10 mouse cellular contexts compared by ENCODE assay signal in the genomic region with DNA sequence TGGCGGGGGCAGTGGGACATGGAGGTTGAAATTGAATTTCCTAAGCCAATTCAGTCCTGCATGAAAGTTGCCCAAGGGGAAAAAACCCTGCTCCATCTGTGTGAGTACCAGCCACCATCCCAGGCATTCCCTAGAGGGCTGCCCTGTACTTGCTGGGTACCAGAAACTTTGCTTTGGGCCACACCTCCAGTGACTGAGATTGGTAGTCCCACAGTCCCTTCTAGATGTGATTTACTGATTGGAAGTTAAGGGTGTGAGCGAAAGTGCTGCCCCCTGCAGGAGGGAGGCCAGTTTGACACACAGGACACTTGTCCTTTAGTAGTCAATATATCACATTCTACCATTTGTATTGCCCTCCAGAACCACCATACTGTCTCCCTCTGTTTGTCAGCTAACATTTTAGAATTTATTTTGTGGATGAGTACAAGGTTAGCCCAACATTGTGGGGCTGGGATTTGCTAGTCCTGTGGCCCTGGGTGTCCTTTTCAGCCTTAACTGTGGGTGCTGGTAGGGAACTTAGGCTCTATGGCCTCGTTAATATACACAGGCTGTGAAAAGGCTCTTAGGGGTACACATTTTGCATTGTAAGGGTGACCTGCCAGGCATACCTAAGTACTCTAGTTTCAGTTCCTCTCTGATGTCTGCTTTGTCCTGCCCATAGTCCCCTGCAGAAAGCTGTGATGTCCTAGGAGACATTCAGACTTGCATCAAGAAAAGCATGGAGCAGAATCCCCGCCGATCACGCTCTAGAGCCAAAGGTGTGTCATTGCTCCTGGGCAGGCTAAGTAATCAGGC. TPM values are rescaled to one million over a fixed set of nuclear protein-coding genes. Genes with fewer than 3 reads are reported as not detected.
DNase-seq lines count a peak whose midpoint lies in the region; ATAC-seq lines count a peak whose summit lies in the region.
"Had no signal": no experiment of that assay in that cellular context is flagged by ENCODE, and none has a peak within 500 bp of the region (broad histone marks: within the 10 kb centered on the region; RNA-seq: fewer than 3 reads in every experiment).

No protein-coding gene starts in this region.

- no peak overlapping the region for H3K9ac ChIP-seq in midbrain, embryonic 16.5 days (ENCODE audit: low read depth, low read length)
- H3K9ac ChIP-seq: neural tube, embryonic 12.5 days had no signal

- H3K9me3 ChIP-seq in midbrain, embryonic 10.5 days (replicated peaks): no peaks in the 10 kb centered on the region
- H3K9me3 ChIP-seq in midbrain, embryonic 16.5 days (replicated peaks; ENCODE audit: control insufficient read depth, low read length, poor library complexity, severe bottlenecking): no peaks in the 10 kb centered on the region
- H3K9me3 ChIP-seq: neural tube, embryonic 12.5 days had no signal

- WGBS in midbrain, embryonic 10.5 days: 91% methylated on average over 6 of the region's 6 CpGs
- WGBS in midbrain, embryonic 16.5 days: 90% methylated on average over 6 of the region's 6 CpGs

- no peak overlapping the region for H3K27ac ChIP-seq in midbrain, embryonic 10.5 days (replicated peaks)
- H3K27ac ChIP-seq in midbrain, embryonic 16.5 days (ENCODE audit: low read length): no peak overlapping the region
- H3K27ac ChIP-seq: neural tube, embryonic 12.5 days had no signal

- no peak overlapping the region for H3K4me2 ChIP-seq in midbrain, embryonic 16.5 days (ENCODE audit: low read length)
- H3K4me2 ChIP-seq: neural tube, embryonic 12.5 days had no signal

- H3K27me3 ChIP-seq in midbrain, embryonic 10.5 days (ENCODE audit: low read depth, poor library complexity, severe bottlenecking): no peaks in the 10 kb centered on the region
- no peaks in the 10 kb centered on the region for H3K27me3 ChIP-seq in midbrain, embryonic 16.5 days (ENCODE audit: control insufficient read depth, insufficient read depth, low read depth, low read length)
- H3K27me3 ChIP-seq: neural tube, embryonic 12.5 days had no signal

- peaks cover 16% of the 10 kb centered on the region for H3K4me1 ChIP-seq in midbrain, embryonic 10.5 days
- H3K4me1 ChIP-seq in midbrain, embryonic 16.5 days (ENCODE audit: control insufficient read depth, insufficient read depth, low read length): peaks cover 7% of the 10 kb centered on the region

- peak; percentile 72 for DNase-seq in embryo, embryonic 10 days (ENCODE audit: low spot score)
- no peak for DNase-seq in embryo, embryonic 11 days
- DNase-seq in midbrain, embryonic 10.5 days (ENCODE audit: low spot score): peak; percentile 49
- peak; percentile 67 for DNase-seq in lung, postnatal 10 days
- peak; percentile 46 for DNase-seq in thymus, postnatal 0 days (ENCODE audit: low spot score)

- H3K36me3 ChIP-seq in midbrain, embryonic 10.5 days: peaks cover 95% of the 10 kb centered on the region
- peaks cover 63% of the 10 kb centered on the region for H3K36me3 ChIP-seq in midbrain, embryonic 16.5 days (ENCODE audit: control insufficient read depth, insufficient read depth, low read length)

- no peak for ATAC-seq in midbrain, embryonic 16.5 days
- ATAC-seq in common myeloid progenitor, adult 5-6 weeks (replicated peaks; ENCODE audit: low read depth, poor library complexity, severe bottlenecking): peak; percentile 27
- ATAC-seq in erythroid progenitor cell, adult 5-6 weeks (replicated peaks; ENCODE audit: low FRiP score, poor library complexity, severe bottlenecking): no peak

- H3K4me3 ChIP-seq in midbrain, embryonic 10.5 days: no peak overlapping the region
- H3K4me3 ChIP-seq in midbrain, embryonic 16.5 days (ENCODE audit: low read depth, low read length): no peak overlapping the region
- H3K4me3 ChIP-seq: neural tube, embryonic 12.5 days had no signal

RNA-seq across cellular contexts. Expression of gene Mybbp1a, which starts 5.4 kb away (rescaled TPM):
- polyA plus RNA-seq in midbrain, embryonic 10.5 days (2016; fragmentation: Nextera tagmentation; extraction: Ambion mirVana): 192 and 236 TPM in 2 replicates
- polyA plus RNA-seq in midbrain, embryonic 16.5 days (2015; fragmentation: Nextera tagmentation; extraction: Ambion mirVana): 61.1 and 67.6 TPM in 2 replicates
- total RNA-seq in common myeloid progenitor, adult 5-6 weeks (2017): 138 and 260 TPM in 2 replicates
- 124 and 128 TPM in 2 replicates for polyA plus RNA-seq in thymus, postnatal 0 days (2015; fragmentation: Nextera tagmentation; extraction: Ambion mirVana)
- 37.5 and 82.2 TPM in 2 replicates for total RNA-seq in erythroid progenitor cell, adult 5-6 weeks (2015; ENCODE audit: low replicate concordance)
- 4.8 and 7.6 TPM in 2 replicates for total RNA-seq in erythroid progenitor cell, adult 5-6 weeks (2017; ENCODE audit: low replicate concordance)

RNA-seq across cellular contexts. Expression of gene Ggt6, which starts 11.2 kb away (rescaled TPM):
- polyA plus RNA-seq in midbrain, embryonic 10.5 days (2016; fragmentation: Nextera tagmentation; extraction: Ambion mirVana): not detected in 2 replicates
- polyA plus RNA-seq in midbrain, embryonic 16.5 days (2015; fragmentation: Nextera tagmentation; extraction: Ambion mirVana): not detected in 2 replicates
- not detected in 2 replicates for total RNA-seq in common myeloid progenitor, adult 5-6 weeks (2017)
- polyA plus RNA-seq in thymus, postnatal 0 days (2015; fragmentation: Nextera tagmentation; extraction: Ambion mirVana): 1.0 and 1.1 TPM in 2 replicates
- total RNA-seq in erythroid progenitor cell, adult 5-6 weeks (2015; ENCODE audit: low replicate concordance): not detected in 2 replicates
- not detected in 2 replicates for total RNA-seq in erythroid progenitor cell, adult 5-6 weeks (2017; ENCODE audit: low replicate concordance)
- total RNA-seq: hematopoietic stem cell, adult 5-6 weeks had no signal
- polyA plus RNA-seq: neural tube, embryonic 12.5 days had no signal

RNA-seq across cellular contexts. Expression of gene Smtnl2, which starts 35.0 kb away (rescaled TPM):
- polyA plus RNA-seq in midbrain, embryonic 10.5 days (2016; fragmentation: Nextera tagmentation; extraction: Ambion mirVana): 10.1 and 13.1 TPM in 2 replicates
- 10.3 and 12.2 TPM in 2 replicates for polyA plus RNA-seq in midbrain, embryonic 16.5 days (2015; fragmentation: Nextera tagmentation; extraction: Ambion mirVana)
- total RNA-seq in common myeloid progenitor, adult 5-6 weeks (2017): 0.23 TPM in 1 of 2 replicates, not detected in the other
- polyA plus RNA-seq in thymus, postnatal 0 days (2015; fragmentation: Nextera tagmentation; extraction: Ambion mirVana): 3.3 and 4.1 TPM in 2 replicates
- 1.4 TPM in 1 of 2 replicates, not detected in the other for total RNA-seq in erythroid progenitor cell, adult 5-6 weeks (2015; ENCODE audit: low replicate concordance)
- total RNA-seq in erythroid progenitor cell, adult 5-6 weeks (2017; ENCODE audit: low replicate concordance): 0.26 and 0.30 TPM in 2 replicates

RNA-seq across cellular contexts. Expression of gene Spns2, which starts 43.2 kb away (rescaled TPM):
- 2.1 and 2.9 TPM in 2 replicates for polyA plus RNA-seq in midbrain, embryonic 10.5 days (2016; fragmentation: Nextera tagmentation; extraction: Ambion mirVana)
- 6.8 and 8.4 TPM in 2 replicates for polyA plus RNA-seq in midbrain, embryonic 16.5 days (2015; fragmentation: Nextera tagmentation; extraction: Ambion mirVana)
- 38.1 and 49.9 TPM in 2 replicates for total RNA-seq in common myeloid progenitor, adult 5-6 weeks (2017)
- 1.4 and 1.5 TPM in 2 replicates for polyA plus RNA-seq in thymus, postnatal 0 days (2015; fragmentation: Nextera tagmentation; extraction: Ambion mirVana)
- total RNA-seq in erythroid progenitor cell, adult 5-6 weeks (2015; ENCODE audit: low replicate concordance): 0.72 and 5.0 TPM in 2 replicates
- 0.77 TPM in 1 of 2 replicates, not detected in the other for total RNA-seq in erythroid progenitor cell, adult 5-6 weeks (2017; ENCODE audit: low replicate concordance)
